Mouse (Mus musculus) MEL-GATA-1-ER (cell line): ENCODE results near the gene Ptms.

Source experiments
- DNase-seq: peaks from one replicate; pipeline ENCODE4 v3.0.0-alpha.2; 2012; ENCODE audit warnings: low read depth; ENCODE audit errors: extremely low read depth

Ptms gene

DNA sequence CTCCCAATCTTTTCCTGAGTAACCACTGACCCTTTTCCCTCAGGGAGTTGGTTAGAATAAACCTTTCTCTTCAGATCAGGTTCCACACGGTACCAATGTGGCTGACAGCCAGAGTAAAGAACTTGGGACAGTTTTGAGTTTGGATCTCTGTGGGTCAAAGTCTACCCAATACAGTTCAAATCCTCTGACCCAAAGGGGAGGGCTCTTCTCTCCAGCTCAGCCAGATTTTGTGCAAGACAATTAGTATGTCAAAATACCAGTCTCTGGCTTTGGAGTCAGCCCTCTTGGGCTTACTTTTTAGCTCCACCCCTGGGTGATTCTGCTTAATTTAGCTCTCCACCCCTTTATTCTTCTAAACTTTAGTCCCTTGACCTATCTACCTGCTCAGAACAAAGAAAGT is 10.3 kb upstream of the Ptms start:
- DNase-seq, result peak; percentile 14

GRCm38 (mm10) chr6:124925941-124926340 is 6.0 kb upstream of the Ptms start:
- no peak for DNase-seq

GRCm38 (mm10) chr6:124925173-124925793 is 5.4 kb upstream of the Ptms start:
- no peak for DNase-seq

- no peak for DNase-seq
Measured at GRCm38 (mm10) chr6:124921539-124921938, 1.6 kb upstream of the Ptms start.

DNA sequence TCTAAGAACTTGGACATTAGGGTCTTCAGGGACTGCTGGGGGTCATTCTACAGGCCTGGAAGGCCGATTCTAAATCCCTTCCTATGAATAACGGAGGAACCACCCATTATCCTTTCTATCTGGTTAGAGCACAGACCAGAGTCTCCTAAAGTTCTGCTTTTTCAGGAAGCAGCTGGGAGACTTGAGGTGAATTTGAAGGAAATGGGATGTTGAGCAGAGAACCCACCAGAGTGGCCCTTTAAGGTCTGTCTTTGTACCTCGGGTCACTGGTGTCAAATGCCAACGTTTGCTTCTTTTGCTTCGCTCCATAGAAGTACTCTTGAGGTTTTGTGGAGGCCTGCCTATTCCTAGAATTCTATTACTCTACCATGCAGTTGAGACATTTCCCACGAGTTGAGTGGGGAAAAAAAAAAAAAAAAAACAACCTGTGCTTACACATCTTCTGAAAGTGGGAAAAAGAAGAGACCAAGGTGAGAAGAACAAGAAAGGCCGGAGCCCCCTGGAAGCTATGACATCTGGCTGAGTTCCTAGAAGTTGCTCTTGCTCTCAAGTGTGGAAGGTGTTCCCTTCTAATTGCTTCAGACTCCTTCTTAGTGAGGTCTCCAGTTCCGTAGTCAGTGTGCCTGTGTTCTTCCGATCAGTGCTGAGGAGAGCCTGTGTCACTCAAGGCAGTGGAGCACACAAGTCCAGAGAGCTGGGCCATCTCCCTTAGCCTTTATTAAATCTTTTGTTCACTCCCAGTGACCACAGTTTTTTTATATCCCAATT is 599 bp upstream of the Ptms start:
- DNase-seq, result no peak

DNA sequence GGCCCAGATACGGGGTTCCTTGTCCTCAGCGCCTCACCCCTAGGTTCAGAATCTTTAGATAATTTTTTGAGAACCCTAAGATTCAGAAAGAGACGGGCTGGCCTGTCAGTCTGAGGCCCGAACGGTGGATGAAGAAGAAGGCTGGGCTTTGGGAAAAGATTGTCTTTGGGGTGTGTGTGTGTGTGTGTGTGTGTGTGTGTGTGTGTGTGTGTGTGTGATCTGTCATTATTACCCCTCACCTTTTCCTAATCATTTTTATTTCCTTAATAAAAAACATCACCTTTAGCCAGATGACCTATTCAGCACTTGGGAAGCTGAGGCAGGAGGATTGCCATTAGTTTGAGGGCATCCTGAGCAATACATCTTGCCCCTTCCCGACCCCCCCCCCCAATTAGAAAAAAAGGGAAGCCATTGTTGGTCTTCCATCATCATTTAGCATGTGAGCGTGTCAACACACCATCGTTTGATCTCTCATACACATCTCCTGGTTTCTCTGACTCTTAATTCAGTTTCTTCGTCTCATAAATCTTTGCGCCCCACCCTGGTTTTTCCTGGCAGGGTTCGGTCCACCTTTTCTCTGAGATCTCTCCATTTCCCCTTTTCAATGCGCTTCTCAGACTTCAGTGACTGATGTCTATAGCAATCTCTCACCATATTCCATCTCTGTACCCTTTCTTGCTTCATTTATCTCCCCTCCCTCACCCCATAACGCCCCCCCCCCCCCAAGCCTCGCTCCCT is 844 bp downstream of the Ptms start:
- DNase-seq, result no peak

DNA sequence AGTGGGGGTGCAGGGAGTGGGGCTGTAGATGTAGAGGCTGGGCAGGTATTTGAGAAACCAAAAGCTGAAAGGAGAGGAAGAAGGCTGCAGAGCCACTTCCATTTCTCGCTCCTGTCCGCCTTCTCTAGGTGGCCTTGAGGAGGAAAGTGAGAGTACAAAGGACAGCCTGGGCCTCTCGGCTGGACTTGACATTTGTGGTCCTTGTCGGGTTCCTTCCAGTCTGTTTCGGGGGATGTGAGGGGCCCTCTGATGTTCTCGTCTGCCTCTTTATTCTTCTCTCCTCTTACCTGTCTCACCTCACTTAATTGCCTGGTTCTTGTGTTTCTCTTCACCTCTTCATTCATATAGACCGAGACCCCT is 1.6 kb downstream of the Ptms start:
- DNase-seq, result no peak

GRCm38 (mm10) chr6:124917518-124918330 is 2.2 kb downstream of the Ptms start:
- DNase-seq, result peak; percentile 64

DNA sequence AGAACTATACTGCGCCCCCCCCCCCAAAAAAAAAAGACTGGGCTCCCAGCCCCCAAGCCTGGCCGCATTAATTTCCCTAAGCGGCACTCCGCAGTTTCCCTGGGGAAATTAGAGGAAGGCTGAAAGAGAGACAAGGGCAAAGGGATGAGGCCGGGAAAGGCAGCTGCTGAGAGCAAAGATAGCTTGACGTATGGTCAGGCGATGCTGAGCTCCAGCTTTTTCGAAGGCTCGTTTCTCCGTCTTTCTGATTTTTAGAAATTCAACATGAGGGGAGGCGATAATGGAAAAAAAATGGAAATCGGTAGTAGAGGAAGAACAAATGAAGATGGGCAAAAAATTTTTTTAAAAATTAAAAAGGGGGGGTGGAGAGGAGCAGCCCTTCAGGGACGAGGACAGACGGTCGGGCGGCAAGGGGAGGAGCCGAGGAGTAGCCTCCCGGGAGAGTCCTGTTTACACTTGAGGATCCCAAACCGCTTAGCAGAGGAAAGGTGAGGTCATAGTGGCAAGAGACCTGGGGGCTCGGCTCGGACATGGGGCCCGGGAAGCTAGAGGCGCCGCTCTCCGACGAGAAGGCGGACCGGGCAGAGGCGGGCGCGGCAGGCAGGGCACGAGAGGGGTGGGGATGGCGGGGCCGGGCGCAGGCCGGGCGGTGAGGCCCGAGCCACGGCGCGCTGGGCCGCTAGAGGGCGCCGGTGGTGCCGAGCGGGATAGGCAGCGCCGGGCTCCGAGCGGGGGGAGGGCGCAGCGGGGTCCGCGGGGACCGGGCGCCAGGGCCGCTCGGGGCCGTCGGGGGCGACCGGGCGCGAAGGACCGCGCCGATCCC is 3.0 kb downstream of the Ptms start:
- DNase-seq, result no peak

DNA sequence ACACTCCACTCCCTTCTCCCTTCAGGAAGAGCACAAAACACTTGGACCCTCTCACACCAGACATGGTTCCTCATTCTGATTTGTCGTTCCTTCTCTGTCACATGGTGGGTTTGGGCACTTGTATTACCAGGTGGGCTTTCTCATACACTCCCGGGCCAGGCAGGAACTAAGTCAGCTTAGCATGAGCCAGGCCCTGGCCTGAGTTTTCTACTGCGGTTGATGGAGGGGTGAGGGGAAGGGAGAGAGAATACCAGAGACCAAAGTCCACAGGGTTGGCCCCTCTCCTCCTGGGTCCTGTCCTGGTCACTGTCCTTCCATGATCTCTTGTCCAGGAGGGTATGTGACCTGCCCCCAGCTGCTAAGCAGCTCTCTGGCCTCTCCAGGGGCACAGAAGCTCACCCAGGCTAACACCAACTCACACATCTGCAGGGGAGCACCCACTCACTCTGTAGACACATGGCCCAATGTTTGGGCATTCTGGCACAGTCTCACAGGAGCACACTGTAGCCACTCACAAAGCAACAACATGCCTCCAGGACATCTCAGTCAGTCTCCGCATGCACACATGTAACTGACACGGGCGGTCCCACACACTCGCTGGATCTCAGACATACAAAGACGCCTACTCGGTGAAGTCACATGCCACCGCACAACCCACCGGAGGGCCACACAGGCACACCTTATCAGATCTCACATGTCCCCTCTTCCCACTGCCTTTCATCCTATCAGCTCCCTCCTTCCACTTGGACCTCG is 3.8 kb downstream of the Ptms start:
- DNase-seq, result no peak

- no peak for DNase-seq
Measured at GRCm38 (mm10) chr6:124915160-124915941, 4.6 kb downstream of the Ptms start.

DNA sequence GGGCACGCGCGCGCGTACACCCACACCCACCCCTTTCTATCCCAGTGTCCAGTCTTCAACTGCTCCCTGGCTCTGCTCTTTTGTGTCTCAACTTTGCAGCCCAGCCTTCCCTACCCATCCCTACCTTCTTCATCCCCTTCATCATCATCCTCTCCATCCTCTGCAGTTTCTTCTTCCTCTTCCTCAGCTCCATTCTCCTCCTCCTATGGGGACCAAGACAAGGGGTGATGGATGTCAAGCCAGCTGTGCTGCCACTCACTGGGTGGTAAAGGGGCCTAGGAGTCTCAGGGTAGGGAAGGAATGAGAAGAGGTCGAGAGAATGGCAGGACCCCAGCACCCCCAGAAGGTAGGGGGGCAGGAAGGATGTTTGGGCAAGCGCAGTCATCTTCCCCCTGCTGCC is 5.4 kb downstream of the Ptms start:
- DNase-seq, result no peak

- no peak for DNase-seq
Measured at GRCm38 (mm10) chr6:124913721-124914285, 6.1 kb downstream of the Ptms start.

GRCm38 (mm10) chr6:124913214-124913613 is 6.7 kb downstream of the Ptms start:
- DNase-seq, result no peak

DNA sequence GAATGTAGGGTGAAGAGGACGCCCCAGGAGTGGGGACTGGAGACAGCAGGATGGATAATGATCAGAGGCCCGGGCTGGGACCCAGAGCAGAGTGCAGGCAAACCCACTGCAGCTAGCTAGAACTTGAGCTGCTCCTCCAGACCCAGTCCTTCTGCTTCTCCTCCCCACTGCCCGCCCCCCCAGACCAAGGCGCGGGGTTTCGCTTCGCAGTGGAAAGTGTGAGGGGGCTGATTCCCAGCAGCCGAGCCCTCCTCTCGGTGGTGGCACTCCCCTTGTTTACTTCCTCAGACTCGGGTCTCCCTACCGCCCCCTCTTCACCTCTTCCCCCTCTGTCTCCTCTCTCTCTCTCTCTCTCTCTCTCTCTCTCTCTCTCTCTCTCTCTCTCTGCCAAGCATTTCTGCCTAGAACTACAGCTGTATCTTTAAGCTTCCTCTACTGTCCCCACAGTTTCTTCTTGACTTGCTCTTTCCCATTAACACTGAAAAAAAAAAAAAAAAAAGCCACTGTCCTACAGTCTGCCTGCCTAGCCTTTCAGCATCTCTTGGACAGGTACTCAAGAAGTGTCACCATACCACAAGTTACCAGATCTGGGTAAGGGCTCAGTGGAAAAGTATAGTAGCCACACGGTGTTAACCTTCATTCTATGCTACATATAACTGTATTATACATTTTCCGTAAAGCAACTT is 8.2 kb downstream of the Ptms start, which contains the start of gene Lag3:
TSS of gene Lag3 (minus strand) at position 173 of the 686 bp plus-strand sequence.
- DNase-seq, result no peak

GRCm38 (mm10) chr6:124910032-124910431 is 9.9 kb downstream of the Ptms start:
- DNase-seq, result no peak

- no peak for DNase-seq
Measured at GRCm38 (mm10) chr6:124907767-124908166, 12.1 kb downstream of the Ptms start.
